Mouse (Mus musculus) spleen, postnatal 4 days (tissue): ENCODE measurements around the gene Crybg1.
"Not testable (repeated sequence)": the region's sequence is repeated elsewhere in the genome, so short reads cannot be mapped to it uniquely, and the experiment has no call there.

ENCODE experiments used
- DNase-seq, 2 experiments: peaks; one replicate each; pipeline ENCODE4 v3.0.0; 2022; ENCODE audit warnings: low spot score in 2 of 2

The Crybg1 gene

GRCm38 (mm10) chr10:43964943-43965342 is 183.7 kb downstream of the Crybg1 start:
- no peak for DNase-seq

- peak; percentile 61 to 79 for DNase-seq
Observed at GRCm38 (mm10) chr10:43953942-43954341, 194.7 kb downstream of the Crybg1 start.

DNA sequence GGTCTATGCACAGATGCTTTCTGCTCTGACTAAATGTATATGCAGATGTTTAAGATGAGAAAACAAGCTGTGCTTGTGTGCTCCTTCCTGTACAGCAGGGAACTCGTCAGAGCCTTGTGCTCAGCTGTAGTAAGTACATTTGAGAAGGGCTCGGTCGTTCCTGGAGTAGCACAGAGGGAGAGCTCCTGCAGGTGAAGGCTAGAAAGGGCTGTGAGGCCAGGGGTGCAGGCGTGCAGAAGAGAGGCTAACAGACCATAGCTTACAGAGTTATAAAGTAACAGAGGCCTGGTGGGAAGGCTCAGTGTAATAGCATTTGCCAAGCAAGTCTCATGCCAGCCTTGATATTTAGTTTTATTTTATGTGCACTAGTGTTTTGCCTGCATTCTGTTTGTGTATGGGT is 203.2 kb downstream of the Crybg1 start:
- DNase-seq, result no peak

DNA sequence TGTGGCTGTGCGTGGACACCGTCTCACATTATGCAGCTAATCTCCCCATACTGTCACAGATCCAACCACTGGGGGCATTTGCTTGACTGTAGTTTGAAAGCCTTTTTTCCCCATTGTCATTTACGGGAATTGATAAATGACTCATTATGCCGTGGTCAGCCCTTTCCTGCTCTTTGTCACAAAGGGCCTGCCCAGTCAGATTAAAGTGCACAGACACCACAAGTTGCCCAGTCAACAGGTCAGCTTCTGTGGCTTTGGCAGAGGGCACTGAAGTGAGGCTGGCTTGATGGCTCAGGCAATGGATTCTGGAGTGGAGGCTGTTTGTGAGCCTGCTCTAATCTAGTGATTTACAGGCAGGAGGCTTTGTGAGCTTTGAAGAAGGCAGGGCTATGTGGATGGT is 204.9 kb downstream of the Crybg1 start:
- no peak for DNase-seq

DNA sequence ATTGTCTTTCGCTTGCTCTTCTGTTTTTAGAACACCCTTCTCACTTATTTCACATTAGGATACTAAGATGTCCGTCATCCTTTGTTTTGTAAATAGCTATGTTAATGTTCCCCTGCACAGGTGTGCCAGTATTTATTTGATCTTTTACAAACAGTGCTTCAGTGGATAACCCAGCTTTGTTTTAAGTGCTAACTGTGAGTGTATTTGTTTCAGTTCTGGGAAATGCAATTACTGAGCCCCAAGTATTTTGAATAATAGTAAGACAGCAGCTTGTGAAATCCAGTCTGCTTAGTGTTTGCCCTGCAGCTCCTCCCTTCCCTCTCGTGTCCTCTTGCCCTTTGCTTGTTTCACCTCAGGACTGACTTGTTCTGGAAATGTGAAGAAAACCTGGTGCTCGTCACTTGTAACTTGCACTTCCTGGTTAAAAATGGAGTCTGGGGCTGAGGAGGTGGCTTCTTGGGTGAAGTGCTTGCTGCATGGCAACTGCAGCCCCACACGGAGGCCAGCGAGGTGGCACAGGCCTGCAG is 209.5 kb downstream of the Crybg1 start:
- DNase-seq, result no peak

DNA sequence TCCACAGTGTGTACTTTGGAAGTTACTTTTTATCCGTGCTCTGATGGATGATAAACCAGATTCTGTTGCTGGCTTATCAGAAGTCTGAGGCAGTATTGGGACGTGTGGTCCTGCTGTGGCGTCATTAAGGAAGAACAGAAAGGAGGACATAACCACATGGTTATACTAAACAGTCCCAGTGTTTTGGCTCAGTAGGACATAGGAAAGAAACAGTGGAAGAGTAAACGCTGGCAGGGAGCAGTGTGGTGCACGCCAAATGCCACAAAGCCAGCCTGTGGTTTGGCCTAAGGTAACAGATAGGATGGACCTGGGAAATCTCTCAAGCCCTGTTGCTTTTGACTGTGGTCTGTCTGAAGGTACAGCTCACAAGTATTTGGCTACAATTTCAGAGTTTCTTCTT is 220.1 kb downstream of the Crybg1 start:
- DNase-seq, result no peak

DNA sequence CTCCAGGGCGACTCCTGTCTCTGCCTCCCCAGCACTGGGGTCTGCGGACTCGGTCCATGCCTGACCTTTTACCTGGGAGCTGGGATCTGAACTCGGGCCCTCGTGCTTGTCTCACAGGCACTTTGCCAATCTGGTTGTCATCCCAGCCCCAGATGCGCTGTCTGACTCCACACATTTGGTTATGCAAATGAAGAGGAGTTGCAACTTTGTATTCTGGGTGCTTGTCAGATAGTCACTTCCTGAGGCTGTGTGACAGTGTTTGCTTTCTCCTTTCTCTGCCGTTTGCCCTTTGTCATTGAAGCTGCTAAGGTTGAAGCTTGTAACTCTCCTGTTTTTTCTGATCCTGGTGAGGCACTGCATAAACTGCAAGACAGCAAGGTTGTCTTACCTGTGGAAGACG is 220.9 kb downstream of the Crybg1 start:
- DNase-seq, result no peak

GRCm38 (mm10) chr10:43925776-43926175 is 222.9 kb downstream of the Crybg1 start:
- not testable (repeated sequence) for DNase-seq

DNA sequence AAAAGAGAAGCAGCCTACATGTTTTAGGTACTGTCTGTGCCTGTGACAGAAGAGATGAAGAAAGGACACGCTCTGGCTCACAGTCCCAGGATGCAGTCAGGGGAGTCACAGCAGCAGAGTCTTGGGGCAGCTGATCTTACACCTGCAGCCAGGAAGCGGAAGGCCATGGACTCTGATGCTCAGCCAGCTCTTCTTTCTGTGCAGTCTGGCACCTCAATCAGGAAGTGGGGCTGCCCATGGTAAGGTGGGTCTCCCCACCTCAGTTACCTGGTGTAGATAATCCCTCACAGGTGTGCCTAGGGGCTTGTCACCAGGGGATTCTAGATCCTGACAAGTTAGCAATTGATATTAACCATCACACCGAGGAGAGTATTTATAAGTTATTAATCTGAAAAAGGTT is 225.6 kb downstream of the Crybg1 start:
- no peak for DNase-seq

DNA sequence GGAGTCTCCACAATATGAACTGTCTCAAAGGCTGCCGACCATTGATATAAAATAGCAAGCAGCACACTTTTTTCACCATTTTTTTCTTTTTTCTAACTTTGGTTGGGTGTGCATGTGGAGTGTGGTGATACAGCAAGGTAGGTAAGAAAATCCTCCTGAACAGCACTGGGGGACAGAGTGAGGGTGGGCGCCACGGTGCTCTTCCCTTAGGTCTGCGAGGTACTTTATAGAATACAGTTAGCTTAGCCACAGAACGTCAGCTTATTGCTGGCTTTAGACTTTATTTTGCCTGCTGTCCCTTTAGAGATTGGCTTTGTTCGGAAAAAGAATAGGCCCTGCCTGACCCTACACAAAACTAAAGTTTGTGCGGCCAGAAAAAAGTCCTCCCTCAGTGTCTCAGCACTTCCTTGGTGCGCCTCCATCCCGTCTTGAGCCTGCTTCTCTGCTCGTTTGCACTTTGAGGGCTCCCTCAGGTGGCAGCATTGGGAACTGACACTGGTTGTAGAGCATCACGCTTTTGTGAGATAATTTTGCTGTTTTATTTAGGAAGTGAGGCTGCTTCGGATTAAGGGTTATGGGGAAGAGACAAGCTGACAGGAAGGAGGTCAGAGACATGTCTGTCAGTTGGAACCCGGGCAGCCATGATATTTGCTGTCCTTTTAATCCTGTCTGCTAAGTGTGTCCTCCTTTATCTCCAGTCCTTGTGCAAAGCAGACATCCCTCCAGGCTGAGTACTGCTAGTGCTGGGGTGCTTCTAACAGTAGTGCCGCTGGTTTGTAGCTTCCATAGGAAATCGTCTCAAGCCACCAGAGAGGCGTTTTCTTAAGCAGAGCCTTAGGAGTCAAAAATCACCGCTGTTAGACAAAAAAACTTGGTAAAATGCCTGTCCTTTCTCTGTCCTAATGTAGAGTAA is 229.7 kb downstream of the Crybg1 start:
- peak; percentile 87 to 96 for DNase-seq

DNA sequence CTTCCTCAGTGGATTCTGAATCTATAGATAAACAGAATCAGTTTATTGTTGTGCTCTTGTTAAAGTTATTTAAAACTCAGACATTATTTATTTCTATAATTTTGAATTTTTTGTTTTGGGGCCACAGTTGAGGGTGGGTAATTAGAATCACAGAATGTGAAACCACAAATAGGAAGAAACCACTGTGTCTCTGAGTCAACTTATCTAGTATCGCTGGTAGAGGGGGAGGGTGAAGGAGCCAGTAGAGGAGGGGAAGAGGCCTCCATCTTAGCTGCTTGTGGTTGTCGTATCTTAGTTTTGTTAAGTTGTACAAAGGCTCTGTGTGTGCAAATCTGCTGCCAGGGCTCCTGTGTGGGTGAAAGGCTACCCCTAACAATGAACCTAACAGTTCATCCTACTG is 231.9 kb downstream of the Crybg1 start:
- no peak for DNase-seq

- no peak for DNase-seq
Observed at GRCm38 (mm10) chr10:43916181-43916580, 232.5 kb downstream of the Crybg1 start.

GRCm38 (mm10) chr10:43912236-43912635 is 236.4 kb downstream of the Crybg1 start:
- no peak for DNase-seq

GRCm38 (mm10) chr10:43910873-43911142 is 237.8 kb downstream of the Crybg1 start:
- DNase-seq, result no peak

DNA sequence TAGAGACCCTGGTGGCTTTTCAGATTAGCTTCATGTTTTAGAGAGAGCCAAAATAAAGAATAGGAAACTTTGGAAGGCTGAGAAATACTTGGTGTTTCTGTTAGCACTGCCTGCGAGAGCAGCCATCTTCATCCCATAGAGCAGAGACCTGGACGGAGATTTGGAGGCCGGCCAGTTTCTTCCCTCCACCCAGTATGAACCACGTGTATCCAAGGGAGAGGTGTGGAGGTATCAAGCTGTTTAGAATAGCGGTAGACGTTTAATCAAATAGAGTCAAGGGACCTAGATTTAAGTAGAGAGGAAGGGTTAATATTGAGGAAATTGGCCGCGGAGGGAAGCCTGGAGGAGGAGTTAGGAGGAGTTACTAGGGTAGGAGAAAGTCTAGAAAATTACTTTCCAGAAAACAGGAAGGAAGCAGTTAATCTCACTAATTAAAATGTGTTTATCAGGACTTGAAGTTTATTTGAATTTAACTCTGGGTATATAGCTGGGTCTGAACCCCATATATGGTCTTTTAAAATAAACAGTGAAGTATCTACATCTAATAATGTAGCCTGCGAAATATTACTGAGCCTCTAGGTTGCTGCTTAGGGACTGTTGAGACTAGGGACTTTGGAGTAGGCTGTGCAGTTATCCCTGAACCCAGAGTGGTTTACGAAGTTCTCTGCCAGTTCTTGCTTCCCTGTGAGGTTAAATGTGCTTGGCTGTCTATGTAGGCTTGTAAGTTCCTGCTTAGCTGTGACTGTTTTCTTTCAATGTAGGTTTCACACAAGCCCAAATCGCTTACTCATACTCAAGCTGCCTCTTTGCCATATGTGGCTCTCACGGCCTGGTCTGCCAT is 238.4 kb downstream of the Crybg1 start:
- DNase-seq, result no peak

DNA sequence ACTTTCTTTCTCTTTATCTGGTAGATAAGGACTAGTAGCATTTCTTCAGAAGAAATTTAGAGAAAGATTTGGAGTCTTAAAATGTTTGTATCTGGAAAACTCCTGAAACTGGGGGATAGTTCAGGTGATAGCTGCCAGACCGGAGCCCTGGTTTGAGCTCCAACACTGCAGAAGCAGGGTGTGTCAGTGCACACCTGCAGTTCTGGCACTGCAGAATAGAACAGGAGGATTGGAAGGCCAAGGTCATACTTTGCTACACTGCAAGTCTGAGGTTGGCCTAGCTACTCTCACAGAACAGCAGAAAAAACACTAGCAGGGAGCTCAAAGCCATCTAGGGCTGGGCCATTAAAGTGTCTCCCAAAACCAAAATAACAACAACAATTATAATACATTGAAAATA is 244.1 kb downstream of the Crybg1 start:
- DNase-seq, result no peak

GRCm38 (mm10) chr10:43901578-43902194 is 247.0 kb downstream of the Crybg1 start, which contains the start of the genes Qrsl1 and Rtn4ip1:
Gene Qrsl1 (minus strand): TSS chr10:43901745.
Gene Rtn4ip1 (plus strand): TSS chr10:43901807.
- peak; percentile 86 to 93 for DNase-seq

GRCm38 (mm10) chr10:43900883-43901570 is 247.6 kb downstream of the Crybg1 start:
- DNase-seq, result no peak
